Mouse (Mus musculus) spleen, adult 2 months (tissue): ENCODE data around the gene Iqschfp.

Source experiments
- CTCF ChIP-seq: fragments of 200-500 bp; IDR thresholded peaks from 2 replicates; pipeline ENCODE4 v1.5.1; 2011; ENCODE audit warnings: mild to moderate bottlenecking, inconsistent platforms; ENCODE audit not compliant: insufficient read depth, insufficient read length, insufficient replicate concordance; ENCODE audit errors: extremely low read depth
- POLR2A ChIP-seq: fragments of 200-500 bp; IDR thresholded peaks from 2 replicates; pipeline ENCODE4 v1.6.1; 2011; ENCODE audit warnings: low read depth, low read length, inconsistent platforms

GRCm38 (mm10) chr3:67886176-67886575 lies 5.9 kb upstream of the Iqschfp start:
- no peak for TF ChIP-seq CTCF
- no peak for TF ChIP-seq POLR2A
